Mouse (Mus musculus): ENCODE data around the gene Rassf6.

Gene Rassf6

DNA sequence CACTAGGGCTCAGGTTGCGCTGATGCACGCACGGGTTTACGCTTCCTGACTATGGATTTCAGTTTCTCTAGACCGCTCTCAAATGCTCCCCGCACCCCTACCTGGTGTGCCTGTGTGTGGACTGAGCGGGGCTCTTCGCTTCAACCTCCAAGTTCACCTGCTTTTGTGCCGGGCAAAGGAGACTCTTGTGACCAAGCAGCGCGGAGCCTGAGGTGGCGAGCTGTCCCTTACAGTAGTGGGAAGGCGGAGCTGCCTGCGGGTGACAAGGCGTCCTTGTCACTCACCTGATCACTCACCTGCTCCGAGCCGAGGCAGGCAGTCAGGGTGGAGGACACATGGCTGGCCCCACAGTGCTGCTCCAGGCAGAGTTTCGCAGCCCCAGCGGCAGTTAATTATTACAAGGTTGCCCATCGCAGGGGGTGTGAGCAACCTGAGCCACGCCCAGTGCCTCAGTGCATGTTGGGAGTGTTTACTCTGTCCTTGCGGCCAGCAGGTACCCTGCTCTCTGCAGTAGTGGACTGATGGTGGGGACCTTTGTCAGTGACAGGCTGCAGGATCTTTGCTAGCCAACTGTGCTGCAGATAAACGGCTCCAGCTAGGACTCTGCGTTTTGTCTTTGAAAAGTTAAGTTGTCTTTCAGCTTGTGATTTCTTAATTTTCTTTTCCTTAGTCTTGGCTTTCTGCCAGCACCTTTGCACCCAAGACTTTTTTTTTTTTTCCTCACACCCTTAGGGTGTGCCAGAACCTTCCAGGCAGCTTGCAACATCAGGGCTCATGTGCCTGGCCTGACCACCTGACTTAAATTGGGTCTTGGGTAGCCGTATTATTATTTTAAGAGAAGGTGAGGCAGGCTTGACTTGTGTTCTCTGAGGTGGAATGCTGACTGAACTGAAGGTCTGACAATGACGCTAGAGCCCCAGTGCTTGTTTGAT lies at the start of gene Rassf6:
Gene Rassf6, minus strand, starts transcription at position 372 of the 932 bp plus-strand sequence.
- no peak for DNase-seq (ENCODE audit: low spot score in 2 of 2)

DNA sequence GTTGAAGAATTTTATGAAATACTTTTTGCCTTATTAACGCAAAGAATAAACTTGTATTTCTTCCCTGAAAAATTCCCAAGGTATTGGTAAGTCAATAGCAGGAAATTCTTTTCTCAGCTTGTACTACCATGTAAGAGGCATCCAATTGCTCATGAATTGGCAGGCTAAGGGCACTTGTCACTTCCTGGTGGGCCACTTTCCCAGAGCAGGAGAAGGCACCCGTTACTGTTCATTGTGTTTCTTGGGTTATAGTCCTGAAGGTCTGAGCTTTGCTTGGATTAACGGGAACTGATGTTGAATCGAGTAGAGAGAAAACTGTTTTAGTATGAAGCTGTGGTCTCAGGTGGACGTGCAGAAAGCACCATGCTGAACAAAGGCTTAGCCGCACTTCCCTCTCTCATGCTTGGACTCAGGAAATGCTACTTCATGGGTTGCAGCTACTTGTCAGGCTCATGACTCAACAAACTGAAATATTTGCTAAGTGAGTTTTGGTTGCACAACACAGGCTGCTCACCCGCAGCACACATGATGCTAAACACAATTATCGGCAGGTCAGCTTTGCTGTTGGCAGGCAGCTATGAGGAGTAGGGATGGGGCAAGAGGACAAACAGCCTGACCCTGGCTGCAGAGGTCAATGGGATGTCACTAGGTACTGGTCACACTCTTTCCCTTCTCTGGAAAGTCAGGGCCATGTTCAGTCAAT lies 49.1 kb upstream of the Rassf6 start:
- no peak for DNase-seq (ENCODE audit: low spot score in 2 of 2)

DNA sequence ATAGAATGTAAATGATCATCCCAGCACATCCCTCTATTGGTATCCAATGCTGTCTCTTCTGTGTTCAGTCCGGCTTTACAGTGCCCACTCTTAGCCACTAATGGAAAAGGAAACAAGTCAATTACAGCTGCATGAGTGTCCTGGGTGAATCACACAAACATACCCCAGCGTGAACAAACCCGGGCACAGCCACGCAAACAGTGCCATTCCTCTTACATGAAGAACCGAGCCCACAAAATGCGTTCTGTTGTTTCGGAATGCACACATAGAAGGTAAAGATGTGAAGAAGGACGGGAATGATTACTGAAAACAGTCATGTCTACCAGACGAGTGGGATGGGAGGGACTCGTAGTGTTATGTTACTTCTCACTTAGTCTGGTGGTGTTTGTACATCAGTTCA lies 47.5 kb upstream of the Rassf6 start:
- DNase-seq (ENCODE audit: low spot score in 2 of 2) = no peak

DNA sequence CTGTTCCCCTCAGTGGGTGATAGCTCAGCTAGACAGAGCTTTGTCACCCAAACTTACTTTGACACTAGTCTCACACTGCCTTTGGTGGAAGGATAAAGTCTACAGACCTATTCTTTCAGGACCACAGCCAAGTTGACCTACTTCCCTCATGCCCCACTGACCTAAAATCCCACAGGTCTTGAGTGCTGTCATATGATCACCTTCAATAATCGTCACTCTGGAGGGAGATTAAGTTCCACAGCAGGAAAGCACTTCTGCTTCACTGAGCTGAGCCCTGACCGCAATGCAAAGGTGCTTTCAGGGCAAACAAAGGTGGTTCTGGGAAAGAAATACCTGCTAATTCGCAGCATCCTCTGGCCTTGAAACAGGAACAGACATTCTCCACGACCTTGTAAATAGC lies 44.5 kb upstream of the Rassf6 start:
- DNase-seq (ENCODE audit: low spot score in 2 of 2) = no peak

GRCm38 (mm10) chr5:90681842-90682241 lies 41.4 kb upstream of the Rassf6 start:
- DNase-seq (ENCODE audit: low spot score in 2 of 2) = no peak

DNA sequence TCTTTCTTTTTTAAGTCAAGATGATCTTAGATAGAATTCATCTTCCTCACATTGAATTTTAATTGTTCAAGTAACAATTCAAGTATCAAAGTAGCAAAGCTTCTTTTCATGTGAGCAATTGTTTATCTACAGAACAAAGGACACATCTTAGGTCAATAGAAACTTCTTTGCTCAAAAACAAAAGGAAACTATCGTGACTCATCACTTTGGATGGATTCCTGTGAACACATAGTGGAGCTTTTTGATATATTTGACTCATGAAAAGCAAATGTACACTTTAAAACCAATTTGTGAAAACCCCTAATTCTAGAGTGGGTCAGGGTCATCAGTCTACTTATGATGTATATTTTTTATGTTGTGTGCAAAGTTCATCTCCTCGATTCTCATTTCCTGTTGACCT lies 37.1 kb upstream of the Rassf6 start:
- DNase-seq (ENCODE audit: low spot score in 2 of 2) = no peak

DNA sequence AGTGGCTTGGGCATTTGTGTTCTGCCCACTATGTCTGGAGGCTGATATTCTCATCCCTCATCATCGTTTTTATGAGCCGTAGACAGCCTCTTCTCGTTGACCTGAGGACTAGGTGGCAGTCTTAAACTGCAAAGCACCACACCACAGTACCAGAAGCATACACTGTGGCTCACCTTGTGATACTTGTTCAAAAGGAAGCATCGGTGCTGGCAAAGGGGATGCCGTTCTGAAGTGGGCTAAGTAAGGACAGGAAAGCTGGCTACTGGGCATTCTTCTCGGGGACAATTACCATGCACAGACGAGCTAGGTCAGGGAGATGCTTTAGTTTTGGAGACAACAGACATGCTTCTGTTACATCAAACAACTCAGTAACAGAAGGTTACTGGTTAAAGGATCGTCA lies 21.4 kb upstream of the Rassf6 start:
- no peak for DNase-seq (ENCODE audit: low spot score in 2 of 2)

DNA sequence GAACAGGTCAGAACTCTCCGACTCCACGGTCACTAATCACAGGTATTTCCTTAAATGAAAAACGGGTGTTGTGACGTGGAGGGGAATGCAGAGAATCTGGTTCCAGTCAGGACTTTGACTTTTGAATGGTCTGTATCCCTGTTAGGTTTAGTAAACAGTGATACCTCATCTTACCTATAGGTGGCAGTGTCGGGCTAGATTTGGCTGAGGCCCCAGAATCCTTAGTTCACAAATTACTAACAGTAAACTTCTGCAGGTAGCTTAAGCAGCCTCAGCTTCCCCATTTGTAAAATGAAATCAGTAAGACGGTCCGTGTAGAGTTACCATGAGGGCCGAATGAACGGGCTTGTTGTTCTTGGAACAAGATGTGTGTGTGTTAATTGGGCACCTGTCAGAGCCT lies 21.0 kb upstream of the Rassf6 start:
- DNase-seq (ENCODE audit: low spot score in 2 of 2) = no peak

GRCm38 (mm10) chr5:90660411-90660810 lies 20.0 kb upstream of the Rassf6 start:
- no peak for DNase-seq (ENCODE audit: low spot score in 2 of 2)

DNA sequence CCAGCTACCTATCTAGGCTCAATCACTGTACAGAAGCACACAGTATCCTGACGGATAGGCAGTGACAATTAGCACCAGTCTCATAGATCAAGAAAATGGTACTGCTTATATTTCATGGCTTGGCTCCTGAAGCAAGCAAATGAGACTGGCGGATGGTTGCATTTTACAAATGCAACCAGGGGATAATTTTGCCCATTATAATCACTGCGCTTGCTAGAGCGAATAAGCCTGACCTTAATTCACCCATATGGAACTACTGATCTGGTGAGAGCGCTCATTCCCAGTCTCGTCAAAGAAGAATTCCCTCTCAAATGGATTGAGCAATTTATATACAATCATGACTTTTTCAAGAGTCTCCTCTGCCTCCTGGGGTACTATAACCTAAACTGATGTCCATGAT lies 16.2 kb upstream of the Rassf6 start:
- DNase-seq (ENCODE audit: low spot score in 2 of 2) = no peak

GRCm38 (mm10) chr5:90655891-90656290 lies 15.4 kb upstream of the Rassf6 start:
- no peak for DNase-seq (ENCODE audit: low spot score in 2 of 2)

DNA sequence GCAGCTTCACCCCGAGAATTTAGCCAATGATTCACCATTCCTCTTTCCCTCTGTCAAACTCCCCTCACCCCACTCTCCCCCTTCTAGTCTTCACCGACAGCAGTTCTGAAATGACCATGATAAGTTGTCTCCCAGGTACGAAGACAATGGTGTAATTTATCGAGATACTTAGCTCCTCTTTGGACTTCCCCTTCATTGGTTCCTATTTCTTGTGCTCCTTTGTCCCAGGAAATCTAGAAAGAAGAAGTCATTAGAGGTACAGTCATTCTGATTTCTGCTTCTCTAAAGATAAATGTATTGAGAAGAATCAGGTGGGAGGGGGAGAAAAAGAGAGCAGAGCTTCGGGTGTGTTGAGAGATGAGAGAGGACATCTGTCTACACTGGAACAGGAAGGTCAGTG lies 14.3 kb upstream of the Rassf6 start:
- no peak for DNase-seq (ENCODE audit: low spot score in 2 of 2)

- DNase-seq (ENCODE audit: low spot score in 2 of 2) = peak; percentile 34 to 51
Measured at GRCm38 (mm10) chr5:90652724-90653123, 12.3 kb upstream of the Rassf6 start.

DNA sequence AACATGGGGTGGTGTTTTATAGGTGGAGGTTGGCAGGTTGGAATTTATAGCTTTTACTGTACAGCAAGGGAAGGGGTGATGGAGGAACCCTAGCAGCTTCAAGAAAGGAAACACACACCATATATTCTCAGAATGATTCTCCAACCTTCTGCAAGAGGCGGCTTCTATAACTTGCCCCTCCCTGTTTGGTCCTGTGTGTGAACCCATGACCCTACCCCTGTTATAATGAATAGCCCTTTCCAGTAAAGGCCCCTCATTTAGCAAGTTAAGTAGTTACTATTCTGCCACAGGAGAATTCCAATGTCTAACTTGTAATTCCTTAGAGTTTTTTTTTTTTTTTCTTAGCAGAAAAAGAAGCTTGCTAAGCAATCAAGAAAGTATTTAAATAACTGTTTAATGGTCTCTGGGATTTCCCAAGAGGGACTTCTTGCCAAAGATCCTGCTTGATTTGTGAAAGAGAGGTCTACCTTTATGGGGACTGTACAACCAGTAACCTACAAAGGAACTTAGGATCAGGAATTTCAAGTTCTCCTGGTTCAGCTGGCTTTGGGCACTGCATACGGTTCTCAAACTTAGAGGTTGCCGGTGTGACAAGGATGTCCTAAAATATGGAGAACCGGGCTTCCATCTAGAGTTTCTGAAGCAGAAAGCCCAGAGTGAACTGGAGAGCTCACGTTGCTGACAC lies 10.2 kb upstream of the Rassf6 start:
- no peak for DNase-seq (ENCODE audit: low spot score in 2 of 2)

DNA sequence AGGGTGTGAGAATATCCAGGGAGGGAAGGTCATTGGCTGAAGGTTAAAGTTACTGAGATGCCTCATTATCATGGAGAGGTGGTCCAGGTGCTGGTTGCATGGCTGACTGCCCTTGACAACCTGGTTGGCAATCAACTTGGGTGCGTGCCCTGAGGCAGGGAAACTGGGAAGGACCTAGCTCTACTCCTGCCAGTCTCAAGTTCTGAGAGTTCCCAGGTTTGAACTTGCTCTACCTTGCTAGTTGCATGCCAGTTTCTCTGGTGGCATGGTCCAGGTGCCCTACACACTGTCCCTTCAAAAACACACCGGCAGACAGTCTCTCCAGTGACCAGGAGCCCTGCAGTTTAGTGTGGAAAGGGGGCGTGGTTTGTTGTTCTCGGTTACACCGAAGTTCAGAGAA lies 7.0 kb upstream of the Rassf6 start:
- no peak for DNase-seq (ENCODE audit: low spot score in 2 of 2)

GRCm38 (mm10) chr5:90646398-90646797 lies 5.9 kb upstream of the Rassf6 start:
- no peak for DNase-seq (ENCODE audit: low spot score in 2 of 2)

DNA sequence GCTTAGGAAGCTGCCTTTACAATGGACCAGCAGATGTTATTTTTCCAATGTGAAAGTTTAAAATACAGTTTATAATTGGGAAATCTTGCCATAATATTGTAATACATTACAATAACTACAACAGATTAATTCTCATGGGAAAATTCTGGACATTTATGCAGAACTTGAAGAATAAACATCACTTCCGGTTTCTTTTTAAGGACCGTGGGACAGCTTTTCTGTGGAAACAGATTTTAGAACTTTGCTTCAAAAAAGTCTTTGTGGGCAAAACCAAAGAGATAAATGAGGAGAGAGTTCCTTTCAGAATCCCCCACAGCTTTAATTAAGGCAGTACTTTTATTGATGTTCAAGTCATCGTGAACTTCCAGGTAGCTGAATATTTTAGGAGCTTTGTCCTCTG lies 5.1 kb upstream of the Rassf6 start:
- no peak for DNase-seq (ENCODE audit: low spot score in 2 of 2)

DNA sequence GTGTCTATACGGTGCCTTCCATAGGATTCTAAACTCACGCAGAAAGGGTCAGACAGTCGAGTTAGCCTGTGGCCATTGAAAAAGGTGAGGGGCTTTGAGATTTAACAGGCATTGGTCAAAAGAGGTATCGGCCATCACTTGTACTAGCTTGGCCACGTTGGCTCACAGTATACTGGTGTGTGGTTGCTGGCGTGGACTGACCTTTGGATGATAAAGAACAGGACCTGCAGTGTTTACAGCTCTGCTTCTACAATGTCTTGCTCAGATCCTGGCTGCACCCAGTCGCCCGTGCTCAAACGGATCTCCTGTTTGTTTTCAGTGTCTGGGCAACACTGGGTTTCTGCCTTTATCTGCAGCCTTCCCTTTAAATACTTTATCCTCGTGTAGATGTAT lies 757 bp upstream of the Rassf6 start:
- DNase-seq (ENCODE audit: low spot score in 2 of 2) = no peak

DNA sequence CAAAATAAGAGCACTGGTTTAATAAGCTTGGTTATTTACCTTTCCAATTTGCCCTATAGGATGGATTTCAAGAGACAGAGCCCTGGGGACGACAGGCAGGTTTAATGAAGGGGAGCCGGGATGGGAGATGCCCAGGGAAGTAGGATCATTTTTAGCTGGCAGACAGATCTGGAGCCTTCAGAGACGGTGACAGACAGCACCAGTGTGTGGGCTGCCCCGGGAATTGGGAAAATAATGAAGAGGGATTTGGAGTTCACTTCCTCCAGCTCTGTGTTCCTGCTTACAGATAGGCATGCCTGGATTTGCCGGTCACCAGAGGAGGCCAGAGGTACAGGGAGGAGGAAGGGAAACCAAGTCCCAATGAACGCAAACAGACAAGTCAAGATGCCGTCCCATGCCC lies 5.6 kb downstream of the Rassf6 start:
- no peak for DNase-seq (ENCODE audit: low spot score in 2 of 2)

- DNase-seq (ENCODE audit: low spot score in 2 of 2) = no peak
Measured at GRCm38 (mm10) chr5:90628530-90628929, 11.9 kb downstream of the Rassf6 start.

- DNase-seq (ENCODE audit: low spot score in 2 of 2) = no peak
Measured at GRCm38 (mm10) chr5:90628011-90628410, 12.4 kb downstream of the Rassf6 start.

DNA sequence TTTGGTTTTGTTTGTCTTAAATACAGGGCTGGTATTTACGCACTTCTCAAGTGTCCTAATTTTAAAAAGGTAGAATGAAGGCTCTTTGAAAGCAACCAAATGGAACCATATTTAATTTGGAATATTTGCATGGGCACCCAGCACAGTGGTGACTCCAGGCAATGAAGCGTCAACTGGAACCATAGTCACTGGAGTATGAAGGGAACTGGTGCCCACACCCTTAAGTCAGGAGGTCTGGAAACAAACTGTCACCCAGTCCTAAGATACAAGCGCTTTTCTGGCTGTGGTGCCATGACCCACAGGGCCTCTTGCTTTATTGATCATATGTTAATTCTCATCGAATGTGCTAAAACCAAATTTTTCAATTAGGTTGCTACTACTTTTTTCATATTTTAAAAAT lies 13.0 kb downstream of the Rassf6 start:
- DNase-seq (ENCODE audit: low spot score in 2 of 2) = no peak
